Mouse (Mus musculus) bone marrow, adult 2 months (tissue): Measurements from ENCODE around the gene Klhl40.

ENCODE experiments used
- CTCF ChIP-seq: fragments of 200-500 bp; IDR thresholded peaks from 2 replicates; pipeline ENCODE4 v1.5.1; 2011; ENCODE audit warnings: low read length, control low read depth; ENCODE audit not compliant: control insufficient read depth, insufficient read depth
- POLR2A ChIP-seq: fragments of 200-500 bp; IDR thresholded peaks from 2 replicates; pipeline ENCODE4 v1.6.1; 2011; ENCODE audit warnings: low read depth, mild to moderate bottlenecking, control low read depth, low read length, borderline replicate concordance; ENCODE audit not compliant: control insufficient read depth

DNA sequence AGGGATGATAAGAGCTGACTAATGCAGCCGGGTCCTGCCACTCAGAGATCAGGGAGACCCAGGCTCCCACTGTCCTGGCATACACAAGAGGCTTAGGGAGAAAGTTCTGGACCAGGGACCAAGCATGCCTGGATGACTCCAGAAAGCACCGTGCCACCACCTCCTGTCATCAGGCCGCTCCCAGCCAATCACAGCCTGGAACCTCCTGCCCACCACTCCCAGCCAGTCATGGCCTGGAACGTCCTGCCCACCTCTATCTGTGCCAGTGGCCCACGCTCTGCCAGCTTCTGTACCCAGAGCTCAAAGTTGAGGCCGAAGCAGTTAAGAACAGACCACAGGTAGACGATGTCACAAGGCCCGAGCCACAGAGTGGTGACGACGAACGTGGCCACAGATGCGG lies 7.4 kb downstream of the Klhl40 start:
- no peak for TF ChIP-seq CTCF
- TF ChIP-seq POLR2A = no peak
